Mouse (Mus musculus): ENCODE measurements around the gene Esd. TPM values are rescaled to one million over a fixed set of nuclear protein-coding genes. Genes with fewer than 3 reads are reported as not detected.
A peak's percentile ranks its signal among the peaks of the same experiment; 100 is the strongest.

Esd gene
- polyA plus RNA-seq, 1 experiment from 2014 or later = 250 TPM

GRCm38 (mm10) chr14:74736850-74737249 is 4.8 kb downstream of the Esd start:
- H3K27me3 ChIP-seq = no peaks in the 10 kb centered on the region
- no peak overlapping the region for H3K4me2 ChIP-seq (replicated peaks)
- no peak for ATAC-seq
- H3K4me3 ChIP-seq (replicated peaks) = no peak overlapping the region
- no peaks in the 10 kb centered on the region for H3K9me3 ChIP-seq
- no peak overlapping the region for H3K27ac ChIP-seq
- peaks cover 8% of the 10 kb centered on the region for H3K4me1 ChIP-seq (replicated peaks)
- whole genome bisulfite sequencing = 96% methylated on average over 6 of the region's 6 CpGs
- no peak overlapping the region for H3K9ac ChIP-seq (replicated peaks)
- peaks cover 51% of the 10 kb centered on the region for H3K36me3 ChIP-seq

DNA sequence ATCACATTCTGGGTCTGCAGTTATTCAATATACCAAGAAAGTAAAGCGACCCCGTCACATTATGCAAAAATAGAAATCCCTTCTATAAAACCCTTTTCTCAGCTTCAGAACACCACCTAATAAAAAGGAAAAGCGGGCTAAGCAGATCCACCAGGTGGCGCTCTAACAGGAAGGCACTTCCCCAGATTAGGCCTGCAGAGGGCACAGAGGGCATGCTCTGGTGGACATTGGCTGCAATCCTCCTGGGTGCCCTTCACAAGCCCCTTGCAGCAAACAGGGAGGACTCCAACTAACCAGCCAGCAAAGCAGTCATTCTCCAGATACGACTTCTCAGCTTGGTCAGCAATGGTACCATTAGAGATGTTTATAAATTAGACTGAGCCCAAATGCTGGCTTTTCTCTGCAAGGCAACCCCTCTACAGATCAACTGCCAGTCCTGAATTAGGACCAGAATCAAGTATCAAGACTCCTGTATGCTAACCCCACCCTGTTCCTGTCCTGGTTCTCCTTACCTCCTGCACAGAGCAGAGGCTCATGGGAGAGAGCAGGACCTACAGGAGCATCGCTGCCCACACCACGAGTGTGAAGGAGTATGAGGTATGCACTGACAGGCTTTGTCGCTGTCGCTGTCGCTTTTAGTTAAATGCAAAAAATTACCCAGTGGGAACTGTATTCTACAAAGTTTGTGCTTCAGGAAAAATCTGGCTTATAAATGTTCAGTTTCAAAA is 32.3 kb downstream of the Esd start:
- WGBS = 56% methylated on average over 10 of the region's 10 CpGs
- Histone ChIP-seq H3K9me3 (no peaks in the 10 kb centered on the region), H3K36me3 (peaks cover 12% of the 10 kb centered on the region), H3K9ac (replicated peaks) (no peak overlapping the region), H3K4me3 (replicated peaks) (no peak overlapping the region), H3K27ac (no peak overlapping the region), H3K4me2 (replicated peaks) (no peak overlapping the region), H3K4me1 (replicated peaks) (no peaks in the 10 kb centered on the region; the same call in 1 of the 2 replicates), H3K27me3 (no peaks in the 10 kb centered on the region)
- ATAC-seq = peak; percentile 55; the same call in 1 of the 2 replicates

GRCm38 (mm10) chr14:74767892-74768291 is 35.8 kb downstream of the Esd start:
- Histone ChIP-seq H3K4me2 (replicated peaks) (no peak overlapping the region), H3K4me3 (replicated peaks) (no peak overlapping the region), H3K4me1 (replicated peaks) (no peaks in the 10 kb centered on the region; the same call in 1 of the 2 replicates), H3K36me3 (peaks cover 28% of the 10 kb centered on the region), H3K27ac (no peak overlapping the region), H3K9ac (replicated peaks) (no peak overlapping the region), H3K27me3 (no peaks in the 10 kb centered on the region), H3K9me3 (no peaks in the 10 kb centered on the region)
- no peak for ATAC-seq
- WGBS = 58% methylated on average over 1 of the region's 1 CpGs

DNA sequence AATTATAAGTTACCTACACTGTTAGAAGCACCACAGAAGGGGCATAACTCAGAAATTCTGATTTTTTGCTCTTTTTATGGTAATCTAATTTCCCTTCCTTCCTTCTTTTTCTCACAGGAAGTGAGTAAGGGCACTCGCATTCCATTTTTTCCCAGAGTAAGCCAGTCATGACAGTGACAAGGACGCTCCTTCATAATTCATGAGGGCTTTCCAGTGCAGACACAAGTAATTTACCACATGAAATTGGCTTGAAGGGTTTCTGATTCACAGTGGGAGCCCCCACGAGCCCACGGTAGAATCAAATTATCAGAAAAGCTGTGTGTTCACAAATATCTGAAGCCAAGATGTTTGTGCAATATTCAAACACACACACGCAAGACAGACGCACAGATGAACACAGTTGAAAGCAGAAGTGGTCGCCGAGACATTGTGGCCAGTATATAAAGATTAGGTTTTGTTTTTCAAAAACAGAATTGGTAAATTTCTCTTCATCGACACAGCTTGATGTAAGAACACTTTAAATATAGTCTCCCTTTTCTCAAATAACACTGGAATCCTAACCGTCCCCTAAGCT is 42.0 kb downstream of the Esd start:
- WGBS = 57% methylated on average over 10 of the region's 10 CpGs

GRCm38 (mm10) chr14:74784243-74784934 is 52.3 kb downstream of the Esd start:
- no peak overlapping the region for H3K27ac ChIP-seq
- ATAC-seq = no peak
- WGBS = 91% methylated on average over 11 of the region's 11 CpGs
- no peaks in the 10 kb centered on the region for H3K27me3 ChIP-seq
- no peak overlapping the region for H3K9ac ChIP-seq (replicated peaks)
- H3K9me3 ChIP-seq = no peaks in the 10 kb centered on the region
- H3K36me3 ChIP-seq = peaks cover 30% of the 10 kb centered on the region
- no peak overlapping the region for H3K4me2 ChIP-seq (replicated peaks)
- no peak overlapping the region for H3K4me3 ChIP-seq (replicated peaks)
- H3K4me1 ChIP-seq (replicated peaks) = peaks cover under 1% of the 10 kb centered on the region; the same call in 1 of the 2 replicates

More for the DNA sequence above, 42.0 kb downstream of the Esd start:
- no peak overlapping the region for H3K4me3 ChIP-seq (replicated peaks)
- peaks cover 18% of the 10 kb centered on the region for H3K36me3 ChIP-seq
- peaks cover 12% of the 10 kb centered on the region for H3K4me1 ChIP-seq (replicated peaks)
- H3K27me3 ChIP-seq = no peaks in the 10 kb centered on the region
- H3K9ac ChIP-seq (replicated peaks) = no peak overlapping the region
- peak overlapping the region; percentile 67; the same call in 1 of the 2 replicates for H3K27ac ChIP-seq
- ATAC-seq = no peak
- no peaks in the 10 kb centered on the region for H3K9me3 ChIP-seq
- no peak overlapping the region for H3K4me2 ChIP-seq (replicated peaks)

GRCm38 (mm10) chr14:74787717-74788116 is 55.6 kb downstream of the Esd start:
- no peak for ATAC-seq
- 89% methylated on average over 3 of the region's 3 CpGs for WGBS

GRCm38 (mm10) chr14:74788766-74789165 is 56.7 kb downstream of the Esd start:
- Histone ChIP-seq H3K4me2 (replicated peaks) (no peak overlapping the region), H3K4me1 (replicated peaks) (peaks cover 23% of the 10 kb centered on the region), H3K9me3 (no peaks in the 10 kb centered on the region), H3K4me3 (replicated peaks) (no peak overlapping the region), H3K9ac (replicated peaks) (no peak overlapping the region), H3K27me3 (no peaks in the 10 kb centered on the region), H3K27ac (no peak overlapping the region), H3K36me3 (peaks cover 23% of the 10 kb centered on the region)
- 89% methylated on average over 8 of the region's 8 CpGs for WGBS
- no peak for ATAC-seq

More at GRCm38 (mm10) chr14:74787717-74788116, 55.6 kb downstream of the Esd start:
- Histone ChIP-seq H3K4me2 (replicated peaks) (no peak overlapping the region), H3K27me3 (no peaks in the 10 kb centered on the region), H3K4me3 (replicated peaks) (no peak overlapping the region), H3K27ac (no peak overlapping the region), H3K4me1 (replicated peaks) (peaks cover 20% of the 10 kb centered on the region), H3K9me3 (no peaks in the 10 kb centered on the region), H3K9ac (replicated peaks) (no peak overlapping the region), H3K36me3 (peaks cover 30% of the 10 kb centered on the region)

GRCm38 (mm10) chr14:74790535-74790934 is 58.4 kb downstream of the Esd start:
- no peak overlapping the region for H3K9ac ChIP-seq (replicated peaks)
- no peak for ATAC-seq
- peaks cover 9% of the 10 kb centered on the region for H3K36me3 ChIP-seq
- H3K4me2 ChIP-seq (replicated peaks) = no peak overlapping the region
- no peak overlapping the region for H3K4me3 ChIP-seq (replicated peaks)
- peaks cover 23% of the 10 kb centered on the region for H3K4me1 ChIP-seq (replicated peaks)
- 34% methylated on average over 5 of the region's 5 CpGs for WGBS
- no peaks in the 10 kb centered on the region for H3K9me3 ChIP-seq
- 0 out of 2 replicates have a peak overlapping the region, but pooled peaks have one; percentile 20 for H3K27ac ChIP-seq
- no peaks in the 10 kb centered on the region for H3K27me3 ChIP-seq

DNA sequence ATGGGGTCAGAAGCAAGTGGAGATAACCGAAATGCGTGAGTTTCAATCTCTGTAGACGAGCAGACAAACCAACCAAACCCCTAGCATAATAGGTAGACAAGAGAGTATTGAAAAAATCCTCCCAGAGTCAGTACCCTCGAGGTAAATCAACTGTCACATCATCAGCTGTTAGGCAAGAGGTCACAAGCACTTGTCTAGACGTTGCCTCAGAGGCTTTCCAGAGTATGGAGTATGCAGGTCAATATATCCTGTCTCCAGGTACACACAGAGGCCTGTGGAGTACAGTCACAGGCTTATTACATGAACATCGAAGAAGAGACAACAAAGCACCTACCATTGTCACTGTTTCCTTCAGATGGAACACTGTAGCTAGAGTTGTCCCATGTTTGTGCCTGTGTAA is 60.7 kb downstream of the Esd start:
- H3K27ac ChIP-seq = no peak overlapping the region
- H3K4me3 ChIP-seq (replicated peaks) = no peak overlapping the region
- H3K27me3 ChIP-seq = no peaks in the 10 kb centered on the region
- H3K9me3 ChIP-seq = no peaks in the 10 kb centered on the region
- H3K9ac ChIP-seq (replicated peaks) = no peak overlapping the region
- WGBS = 84% methylated on average over 6 of the region's 6 CpGs
- H3K4me2 ChIP-seq (replicated peaks) = no peak overlapping the region
- no peak for ATAC-seq
- H3K36me3 ChIP-seq = no peaks in the 10 kb centered on the region
- H3K4me1 ChIP-seq (replicated peaks) = peaks cover 30% of the 10 kb centered on the region

- Histone ChIP-seq H3K9ac (replicated peaks) (no peak overlapping the region), H3K4me3 (replicated peaks) (no peak overlapping the region), H3K4me1 (replicated peaks) (peaks cover 40% of the 10 kb centered on the region), H3K36me3 (no peaks in the 10 kb centered on the region), H3K4me2 (replicated peaks) (no peak overlapping the region), H3K9me3 (no peaks in the 10 kb centered on the region), H3K27me3 (no peaks in the 10 kb centered on the region), H3K27ac (no peak overlapping the region)
- 74% methylated on average over 12 of the region's 12 CpGs for WGBS
- ATAC-seq = no peak
These were observed 62.8 kb downstream of the Esd start for GRCm38 (mm10) chr14:74794931-74795330.

- no peaks in the 10 kb centered on the region for H3K9me3 ChIP-seq
- H3K36me3 ChIP-seq = peaks cover 9% of the 10 kb centered on the region
- H3K27me3 ChIP-seq = no peaks in the 10 kb centered on the region
- H3K27ac ChIP-seq = peak overlapping the region; percentile 85
- peak; percentile 79 for ATAC-seq
- H3K4me3 ChIP-seq (replicated peaks) = no peak overlapping the region
- peaks cover 26% of the 10 kb centered on the region for H3K4me1 ChIP-seq (replicated peaks)
- H3K4me2 ChIP-seq (replicated peaks) = 0 out of 2 replicates have a peak overlapping the region, but pooled peaks have one; percentile 9
- no peak overlapping the region for H3K9ac ChIP-seq (replicated peaks)
- 76% methylated on average over 10 of the region's 10 CpGs for WGBS
These were observed 65.4 kb downstream of the Esd start for GRCm38 (mm10) chr14:74797386-74798062.

Measured in midbrain, embryonic 13.5 days (tissue).